In the genomic region with DNA sequence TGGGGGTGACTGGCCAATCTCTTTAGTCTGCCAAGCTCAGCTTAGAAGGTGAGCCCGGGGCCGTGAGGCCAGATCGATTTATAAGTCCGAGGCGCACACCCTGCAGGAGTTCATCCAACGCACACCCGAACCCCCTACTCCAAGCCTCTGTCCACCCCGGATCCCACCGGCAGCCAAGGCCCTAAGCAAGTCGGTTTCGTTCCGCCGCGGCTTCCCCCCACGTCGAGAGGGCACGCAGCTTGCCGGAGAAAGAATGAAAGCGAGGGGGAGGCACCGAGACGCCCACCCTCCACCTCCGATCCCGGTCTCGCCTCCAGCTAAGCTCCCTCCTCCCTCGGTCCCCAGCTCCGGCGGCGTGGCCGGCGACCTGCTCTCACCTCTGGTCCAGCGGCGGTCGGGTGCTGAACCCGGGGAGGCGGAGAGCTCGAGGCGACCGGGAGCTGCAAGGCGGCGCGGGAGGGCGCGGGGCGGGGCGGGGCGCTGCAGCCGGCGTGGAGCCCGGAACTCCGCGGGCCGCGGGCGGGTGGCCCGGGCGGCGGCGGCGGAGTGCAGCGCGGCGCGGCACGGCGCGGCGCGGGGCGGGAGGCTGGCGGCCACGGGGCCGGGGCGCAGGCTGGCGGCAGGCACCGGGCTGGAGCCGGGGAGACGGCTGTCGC, we compare ENCODE assay signal across 8 mouse cellular contexts. TPM values are rescaled to one million over a fixed set of nuclear protein-coding genes. Genes with fewer than 3 reads are reported as not detected.
DNase-seq lines count a peak whose midpoint lies in the region; ATAC-seq lines count a peak whose summit lies in the region.

No protein-coding gene starts in this region.

- peak overlapping the region; percentile 87 for H3K4me3 ChIP-seq in forebrain, embryonic 12.5 days (replicated peaks)
- peak overlapping the region; percentile 96 for H3K4me3 ChIP-seq in heart, embryonic 16.5 days (ENCODE audit: low read length)
- H3K4me3 ChIP-seq in liver, embryonic 15.5 days (replicated peaks), result peak overlapping the region; percentile 64
- peak overlapping the region; percentile 86 for H3K4me3 ChIP-seq in neural tube, embryonic 12.5 days

- DNase-seq in 416B (ENCODE audit: low read depth), result peak; percentile 40
- peak; percentile 29 to 37 for DNase-seq in adrenal gland, postnatal 4 days (ENCODE audit: low spot score in 2 of 2)
- peak; percentile 82 for DNase-seq in kidney, postnatal 14 days
- peak; percentile 61 for DNase-seq in testis, postnatal 14 days (ENCODE audit: low spot score)

- 0% methylated on average over 50 of the region's 78 CpGs for WGBS in forebrain, embryonic 12.5 days
- under 1% methylated on average over 57 of the region's 78 CpGs for WGBS in heart, embryonic 16.5 days
- WGBS in liver, embryonic 15.5 days (ENCODE audit: insufficient replicate concordance), result under 1% methylated on average over 53 of the region's 78 CpGs
- under 1% methylated on average over 75 of the region's 78 CpGs for WGBS in neural tube, embryonic 12.5 days

- H3K27me3 ChIP-seq in forebrain, embryonic 12.5 days, result no peaks in the 10 kb centered on the region
- H3K27me3 ChIP-seq in heart, embryonic 16.5 days (ENCODE audit: control insufficient read depth, insufficient read depth, low read length), result no peaks in the 10 kb centered on the region
- peaks cover 42% of the 10 kb centered on the region for H3K27me3 ChIP-seq in liver, embryonic 15.5 days
- H3K27me3 ChIP-seq in neural tube, embryonic 12.5 days (replicated peaks), result no peaks in the 10 kb centered on the region

- H3K4me1 ChIP-seq in forebrain, embryonic 12.5 days, result peaks cover 43% of the 10 kb centered on the region
- H3K4me1 ChIP-seq in heart, embryonic 16.5 days (ENCODE audit: control insufficient read depth, insufficient read depth, low read length), result peaks cover 47% of the 10 kb centered on the region
- peaks cover 2% of the 10 kb centered on the region; the same call in 1 of the 2 replicates for H3K4me1 ChIP-seq in liver, embryonic 15.5 days (replicated peaks)
- H3K4me1 ChIP-seq in neural tube, embryonic 12.5 days, result peaks cover 31% of the 10 kb centered on the region

- H3K4me2 ChIP-seq in forebrain, embryonic 12.5 days, result peak overlapping the region; percentile 74
- H3K4me2 ChIP-seq in heart, embryonic 16.5 days (ENCODE audit: low read depth, low read length), result peak overlapping the region; percentile 83
- H3K4me2 ChIP-seq in liver, embryonic 15.5 days, result peak overlapping the region; percentile 65
- peak overlapping the region; percentile 62 for H3K4me2 ChIP-seq in neural tube, embryonic 12.5 days (replicated peaks)

- ATAC-seq in forebrain, embryonic 12.5 days (ENCODE audit: low FRiP score), result peak; percentile 60
- peak; percentile 22 for ATAC-seq in heart, embryonic 16.5 days (replicated peaks; ENCODE audit: extremely low read depth, insufficient read depth, low FRiP score)
- peak; percentile 33; the same call in 1 of the 2 replicates for ATAC-seq in liver, embryonic 15.5 days (ENCODE audit: insufficient read depth)
- ATAC-seq in neural tube, embryonic 12.5 days (ENCODE audit: low FRiP score, low read depth), result peak; percentile 71

- H3K36me3 ChIP-seq in forebrain, embryonic 12.5 days (replicated peaks), result no peaks in the 10 kb centered on the region
- no peaks in the 10 kb centered on the region for H3K36me3 ChIP-seq in heart, embryonic 16.5 days (ENCODE audit: control insufficient read depth, insufficient read depth)
- H3K36me3 ChIP-seq in liver, embryonic 15.5 days (replicated peaks), result no peaks in the 10 kb centered on the region
- H3K36me3 ChIP-seq in neural tube, embryonic 12.5 days, result no peaks in the 10 kb centered on the region

- H3K9ac ChIP-seq in forebrain, embryonic 12.5 days, result peak overlapping the region; percentile 96
- peak overlapping the region; percentile 96 for H3K9ac ChIP-seq in heart, embryonic 16.5 days (ENCODE audit: low read length)
- H3K9ac ChIP-seq in liver, embryonic 15.5 days, result peak overlapping the region; percentile 53
- H3K9ac ChIP-seq in neural tube, embryonic 12.5 days, result peak overlapping the region; percentile 93

- no peaks in the 10 kb centered on the region for H3K9me3 ChIP-seq in forebrain, embryonic 12.5 days
- H3K9me3 ChIP-seq in heart, embryonic 16.5 days (replicated peaks; ENCODE audit: control insufficient read depth, low read length), result no peaks in the 10 kb centered on the region
- H3K9me3 ChIP-seq in liver, embryonic 15.5 days (replicated peaks), result no peaks in the 10 kb centered on the region
- H3K9me3 ChIP-seq in neural tube, embryonic 12.5 days, result no peaks in the 10 kb centered on the region

- peak overlapping the region; percentile 97 for H3K27ac ChIP-seq in forebrain, embryonic 12.5 days
- H3K27ac ChIP-seq in heart, embryonic 16.5 days (ENCODE audit: low read length), result peak overlapping the region; percentile 98
- peak overlapping the region; percentile 66 for H3K27ac ChIP-seq in liver, embryonic 15.5 days (replicated peaks)
- H3K27ac ChIP-seq in neural tube, embryonic 12.5 days, result peak overlapping the region; percentile 98

RNA-seq across cellular contexts. Expression of gene Acvr1, which starts 0.4 kb away (rescaled TPM):
- total RNA-seq in adrenal gland, postnatal 4 days (2021), result 10 to 100 TPM; 57.6 to 63.7 TPM
- polyA plus RNA-seq in forebrain, embryonic 12.5 days (2016; fragmentation: Nextera tagmentation; extraction: Ambion mirVana), result 3.5 and 4.6 TPM in 2 replicates
- polyA plus RNA-seq in heart, embryonic 16.5 days (2015; fragmentation: Nextera tagmentation; extraction: Ambion mirVana), result 7.2 and 8.0 TPM in 2 replicates
- polyA plus RNA-seq in liver, embryonic 15.5 days (2015; fragmentation: Nextera tagmentation; extraction: Ambion mirVana), result 2.7 and 2.8 TPM in 2 replicates
- polyA plus RNA-seq in neural tube, embryonic 12.5 days (2016; fragmentation: Nextera tagmentation; extraction: Ambion mirVana), result 4.6 and 5.3 TPM in 2 replicates

RNA-seq across cellular contexts. Expression of gene Upp2, which starts 0.6 kb away (rescaled TPM):
- total RNA-seq in adrenal gland, postnatal 4 days (2021), result 10 to 100 TPM in 1 of 2 experiments, 1 to 10 TPM in 1; 8.8 to 11.8 TPM
- polyA plus RNA-seq in forebrain, embryonic 12.5 days (2016; fragmentation: Nextera tagmentation; extraction: Ambion mirVana), result 7.3 and 7.5 TPM in 2 replicates
- polyA plus RNA-seq in heart, embryonic 16.5 days (2015; fragmentation: Nextera tagmentation; extraction: Ambion mirVana), result 5.4 and 6.4 TPM in 2 replicates
- 1.9 and 2.9 TPM in 2 replicates for polyA plus RNA-seq in liver, embryonic 15.5 days (2015; fragmentation: Nextera tagmentation; extraction: Ambion mirVana)
- 9.2 and 11.1 TPM in 2 replicates for polyA plus RNA-seq in neural tube, embryonic 12.5 days (2016; fragmentation: Nextera tagmentation; extraction: Ambion mirVana)

Comparison
In these comparisons a context has a peak if more than half of its experiments do, and no peak if none do; other contexts are left out.
1. Peak in every context shown above with its lines: DNase-seq, ATAC-seq, H3K4me3 ChIP-seq and H3K27ac ChIP-seq.